Mouse (Mus musculus) stomach, postnatal 0 days (tissue): Measurements from ENCODE around the gene Ank2. TPM values are rescaled to one million over a fixed set of nuclear protein-coding genes. Genes with fewer than 3 reads are reported as not detected.

Experiments used
- ATAC-seq: fragments of 200-750 bp; cut with Nextera tagmentation; 2 replicates; pipeline ENCODE4 v1.8.0; 2017; ENCODE audit not compliant: low FRiP score, low TSS enrichment
- DNase-seq: peaks from one replicate; pipeline ENCODE4 v3.0.0-alpha.2; 2016; ENCODE audit warnings: low spot score
- H3K27ac ChIP-seq: fragments of 300-500 bp; sonication (generic); replicated peaks from 2 replicates; pipeline ENCODE4 v1.5.1; 2014; ENCODE audit warnings: mild to moderate bottlenecking, control low read depth
- H3K27me3 ChIP-seq: fragments of 300-500 bp; sonication (generic); 2 replicates; pipeline ENCODE4 v1.6.1; 2014; ENCODE audit warnings: low read length; ENCODE audit not compliant: control insufficient read depth, insufficient read depth
- H3K36me3 ChIP-seq: fragments of 300-500 bp; sonication (generic); 2 replicates; pipeline ENCODE4 v1.6.1; 2014; ENCODE audit warnings: low read length, mixed read lengths; ENCODE audit not compliant: control insufficient read depth, insufficient read depth
- H3K4me1 ChIP-seq: fragments of 300-500 bp; sonication (generic); replicated peaks from 2 replicates; pipeline ENCODE4 v1.6.1; 2014; ENCODE audit warnings: antibody characterized with exemption; ENCODE audit not compliant: control insufficient read depth, insufficient read depth
- H3K4me2 ChIP-seq: fragments of 300-500 bp; sonication (generic); replicated peaks from 2 replicates; pipeline ENCODE4 v1.6.1; 2014; ENCODE audit warnings: low read depth, mild to moderate bottlenecking, control low read depth, moderate library complexity
- H3K4me3 ChIP-seq: fragments of 300-500 bp; sonication (generic); 2 replicates; pipeline ENCODE4 v1.5.1; 2014; ENCODE audit warnings: low read depth, low read length, control low read depth
- H3K9ac ChIP-seq: fragments of 300-500 bp; sonication (generic); 2 replicates; pipeline ENCODE4 v1.6.1; 2014; ENCODE audit warnings: mild to moderate bottlenecking, low read length, control low read depth, mixed read lengths
- H3K9me3 ChIP-seq: fragments of 300-500 bp; sonication (generic); 2 replicates; pipeline ENCODE4 v1.6.1; 2016; ENCODE audit warnings: low read length; ENCODE audit not compliant: control insufficient read depth
- CTCF ChIP-seq: IDR thresholded peaks from 2 replicates; pipeline ENCODE4 v1.5.1; 2016; ENCODE audit warnings: antibody characterized with exemption, low read depth, mild to moderate bottlenecking, moderate library complexity
- EP300 ChIP-seq: optimal IDR thresholded peaks from 2 replicates; pipeline ENCODE3; 2016; ENCODE audit warnings: antibody characterized with exemption
- WGBS: fragments of 180-500 bp; shearing (Covaris S2); extraction: QIAGEN DNeasy Blood & Tissue Kit; methylation state at CpG from one replicate; pipeline ENCODE4 v1.1.7; 2014; 5-methylcytosine and 5-hydroxymethylcytosine counted together
- polyA plus RNA-seq: library from polyadenylated mRNA; unstranded; fragments of >200 nt; fragmentation: Nextera tagmentation; extraction: Ambion mirVana; gene quantifications from 2 replicates; pipeline ENCODE4 v1.2.1, GENCODE M21; 2015

The Ank2 gene
- polyA plus RNA-seq, 1 experiment from 2014 or later, result 12.3 TPM

DNA sequence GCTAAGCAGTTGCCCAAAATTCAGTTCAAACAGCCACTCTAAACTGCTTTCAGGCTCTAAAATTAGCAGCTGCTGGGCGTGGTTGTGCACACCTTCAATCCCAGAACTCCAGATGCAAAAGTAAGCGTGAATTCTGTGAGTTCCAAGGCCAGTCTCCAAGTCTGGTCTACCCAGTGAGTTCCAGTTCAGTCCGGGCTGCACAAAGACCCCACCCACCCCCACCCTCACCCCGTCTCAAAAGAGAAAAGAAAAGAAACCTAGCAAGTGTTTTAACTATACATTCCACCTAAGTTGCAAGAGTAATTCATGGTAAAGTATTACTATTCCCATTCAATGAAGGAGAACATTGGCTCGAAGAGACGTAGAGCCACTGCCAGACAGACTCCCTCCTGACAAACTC lies 45.9 kb downstream of the Ank2 start:
- 68% methylated on average over 6 of the region's 6 CpGs for whole genome bisulfite sequencing
- DNase-seq, result no peak
- Histone ChIP-seq H3K4me1 (no peaks in the 10 kb centered on the region), H3K4me3 (no peak overlapping the region), H3K27me3 (no peaks in the 10 kb centered on the region), H3K9me3 (no peaks in the 10 kb centered on the region), H3K4me2 (no peak overlapping the region), H3K27ac (no peak overlapping the region), H3K9ac (no peak overlapping the region), H3K36me3 (no peaks in the 10 kb centered on the region)
- TF ChIP-seq EP300 (no peak), CTCF (no peak)
- no peak for ATAC-seq

DNA sequence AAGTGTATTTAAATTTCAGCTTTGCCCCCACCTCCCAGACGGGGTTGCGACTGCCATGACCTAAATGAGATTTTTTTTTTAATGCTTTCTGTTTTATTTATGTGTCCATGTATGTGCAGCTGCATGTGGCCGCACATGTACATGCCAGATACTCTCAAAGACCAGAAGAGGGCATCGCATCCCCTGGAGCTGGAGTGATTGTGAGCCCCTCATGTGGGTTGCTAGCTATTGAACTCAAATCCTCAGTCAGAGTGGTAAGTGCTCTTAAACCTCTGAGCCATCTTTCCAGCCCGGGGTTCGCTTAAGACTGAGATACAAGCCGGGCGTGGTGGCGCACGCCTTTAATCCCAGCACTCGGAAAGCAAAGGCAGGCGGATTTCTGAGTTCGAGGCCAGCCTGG lies 46.9 kb downstream of the Ank2 start:
- TF ChIP-seq EP300 (no peak), CTCF (peak; percentile 48)
- no peak for ATAC-seq
- no peaks in the 10 kb centered on the region for H3K27me3 ChIP-seq
- DNase-seq, result no peak
- no peak overlapping the region for H3K4me3 ChIP-seq
- H3K9ac ChIP-seq, result no peak overlapping the region
- H3K27ac ChIP-seq, result no peak overlapping the region
- WGBS, result 63% methylated on average over 13 of the region's 13 CpGs
- H3K4me1 ChIP-seq, result no peaks in the 10 kb centered on the region
- no peak overlapping the region for H3K4me2 ChIP-seq
- no peaks in the 10 kb centered on the region for H3K9me3 ChIP-seq
- H3K36me3 ChIP-seq, result no peaks in the 10 kb centered on the region

DNA sequence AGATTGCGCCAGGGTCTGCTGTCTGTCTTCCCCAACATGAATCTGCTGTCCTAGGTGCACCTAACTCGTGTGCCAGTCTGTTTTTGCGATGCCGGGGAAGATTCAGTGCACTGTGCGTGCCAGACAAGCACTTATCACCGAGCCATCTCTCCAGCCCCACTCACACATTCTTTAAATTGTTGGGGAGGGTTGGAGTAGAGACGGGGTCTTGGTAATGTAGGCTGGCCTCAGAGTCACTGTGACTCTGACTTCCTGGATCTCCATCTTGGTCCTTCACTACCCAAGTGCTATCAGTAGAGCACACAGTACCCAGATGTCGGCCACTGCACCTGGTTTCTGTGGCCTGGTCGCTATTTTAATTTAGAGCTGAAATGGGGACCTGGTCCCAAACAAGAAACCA lies 47.4 kb downstream of the Ank2 start:
- 55% methylated on average over 9 of the region's 9 CpGs for WGBS

DNA sequence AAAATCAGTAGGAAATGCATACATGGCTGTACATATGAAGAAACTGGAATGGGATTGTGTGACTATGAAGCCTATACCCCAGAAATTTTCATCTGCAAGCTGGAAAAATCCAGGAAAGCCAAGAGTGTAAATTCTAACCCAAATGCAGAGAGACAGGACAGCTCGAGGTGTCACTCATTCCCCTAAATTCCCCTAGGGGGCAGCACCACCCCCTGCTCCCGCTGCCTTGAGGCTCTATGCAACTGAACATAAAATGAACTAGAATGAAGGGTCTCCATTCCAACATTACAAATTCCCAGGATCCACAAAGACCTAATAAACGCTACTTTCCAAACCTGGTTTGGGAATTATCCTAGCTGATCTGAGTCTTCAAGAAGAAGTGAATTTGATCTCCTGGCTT lies 48.1 kb downstream of the Ank2 start:
- DNase-seq (peak; percentile 26), ATAC-seq (no peak; the same call in 1 of the 2 replicates)
- Histone ChIP-seq H3K4me1 (no peaks in the 10 kb centered on the region), H3K4me3 (no peak overlapping the region), H3K9ac (no peak overlapping the region), H3K9me3 (no peaks in the 10 kb centered on the region), H3K27me3 (no peaks in the 10 kb centered on the region), H3K4me2 (no peak overlapping the region), H3K36me3 (no peaks in the 10 kb centered on the region), H3K27ac (no peak overlapping the region)
- TF ChIP-seq CTCF (peak; percentile 87), EP300 (no peak)
- 11% methylated on average over 3 of the region's 3 CpGs for WGBS

More for the DNA sequence above, 47.4 kb downstream of the Ank2 start:
- H3K36me3 ChIP-seq, result no peaks in the 10 kb centered on the region
- no peak overlapping the region for H3K9ac ChIP-seq
- no peaks in the 10 kb centered on the region for H3K27me3 ChIP-seq
- H3K4me2 ChIP-seq, result no peak overlapping the region
- H3K4me3 ChIP-seq, result no peak overlapping the region
- DNase-seq (no peak), ATAC-seq (no peak)
- TF ChIP-seq EP300 (no peak), CTCF (no peak)
- H3K9me3 ChIP-seq, result no peaks in the 10 kb centered on the region
- H3K4me1 ChIP-seq, result no peaks in the 10 kb centered on the region
- H3K27ac ChIP-seq, result no peak overlapping the region

DNA sequence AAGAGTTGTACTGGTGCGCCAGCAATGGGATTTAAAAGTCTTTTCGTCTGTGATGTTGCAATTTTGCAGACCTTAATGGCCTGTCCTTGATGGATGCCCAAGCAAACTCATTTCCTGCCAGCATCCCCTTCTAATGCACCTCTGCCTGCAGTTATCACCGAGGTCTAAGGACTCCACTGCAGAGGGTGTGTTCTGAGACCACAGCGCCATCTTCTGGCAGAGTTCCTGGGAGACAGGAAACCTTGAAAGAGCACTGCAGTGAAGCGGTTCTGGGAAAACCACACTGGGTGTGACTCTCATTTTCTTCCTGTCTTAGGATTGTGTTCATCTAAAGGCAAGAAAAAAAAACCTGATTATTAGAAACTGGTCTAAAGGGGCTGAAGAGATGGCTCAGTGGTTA lies 53.0 kb downstream of the Ank2 start:
- no peak overlapping the region for H3K27ac ChIP-seq
- no peak overlapping the region for H3K9ac ChIP-seq
- no peaks in the 10 kb centered on the region for H3K4me1 ChIP-seq
- no peak overlapping the region for H3K4me3 ChIP-seq
- 42% methylated on average over 5 of the region's 5 CpGs for WGBS
- TF ChIP-seq EP300, result no peak
- TF ChIP-seq CTCF, result peak; percentile 72
- no peaks in the 10 kb centered on the region for H3K36me3 ChIP-seq
- H3K4me2 ChIP-seq, result no peak overlapping the region
- DNase-seq, result peak; percentile 63
- no peaks in the 10 kb centered on the region for H3K27me3 ChIP-seq
- H3K9me3 ChIP-seq, result no peaks in the 10 kb centered on the region
- no peak for ATAC-seq

- no peak for DNase-seq
- no peak overlapping the region for H3K27ac ChIP-seq
- WGBS, result 75% methylated on average over 3 of the region's 3 CpGs
- TF ChIP-seq CTCF (no peak), EP300 (no peak)
- no peaks in the 10 kb centered on the region for H3K9me3 ChIP-seq
- no peak overlapping the region for H3K4me2 ChIP-seq
- no peaks in the 10 kb centered on the region for H3K4me1 ChIP-seq
- no peak overlapping the region for H3K4me3 ChIP-seq
- H3K27me3 ChIP-seq, result no peaks in the 10 kb centered on the region
- no peaks in the 10 kb centered on the region for H3K36me3 ChIP-seq
- no peak overlapping the region for H3K9ac ChIP-seq
- no peak for ATAC-seq
Measured at GRCm38 (mm10) chr3:127433291-127433690, 65.9 kb downstream of the Ank2 start.
